Mouse (Mus musculus) heart, embryonic 15.5 days (tissue): ENCODE results near the gene Alkbh4. TPM values are rescaled to one million over a fixed set of nuclear protein-coding genes. Genes with fewer than 3 reads are reported as not detected.
A peak's percentile ranks its signal among the peaks of the same experiment; 100 is the strongest.
"Not testable (repeated sequence)": the region's sequence is repeated elsewhere in the genome, so short reads cannot be mapped to it uniquely, and the experiment has no call there.

Source experiments
- ATAC-seq: fragments of 200-750 bp; cut with Nextera tagmentation; replicated peaks from 2 replicates; pipeline ENCODE4 v1.8.0; 2017; ENCODE audit warnings: low read depth, moderate TSS enrichment; ENCODE audit not compliant: insufficient number of reproducible peaks, insufficient read depth, low FRiP score
- H3K27ac ChIP-seq: fragments of 300-500 bp; sonication (generic); 2 replicates; pipeline ENCODE4 v1.5.1; 2015; ENCODE audit warnings: mild to moderate bottlenecking, inconsistent platforms
- H3K27me3 ChIP-seq: fragments of 300-500 bp; sonication (generic); 2 replicates; pipeline ENCODE4 v1.6.1; 2015; ENCODE audit warnings: inconsistent platforms
- H3K36me3 ChIP-seq: fragments of 300-500 bp; sonication (generic); 2 replicates; pipeline ENCODE4 v1.6.1; 2015; ENCODE audit warnings: mild to moderate bottlenecking, inconsistent platforms
- H3K4me1 ChIP-seq: fragments of 300-500 bp; sonication (generic); replicated peaks from 2 replicates; pipeline ENCODE4 v1.6.1; 2015; ENCODE audit warnings: inconsistent platforms
- H3K4me2 ChIP-seq: fragments of 300-500 bp; sonication (generic); 2 replicates; pipeline ENCODE4 v1.6.1; 2015; ENCODE audit warnings: inconsistent platforms, mild to moderate bottlenecking, moderate library complexity
- H3K4me3 ChIP-seq: fragments of 300-500 bp; sonication (generic); 2 replicates; pipeline ENCODE4 v1.5.1; 2015; ENCODE audit warnings: mild to moderate bottlenecking, inconsistent platforms
- H3K9ac ChIP-seq: fragments of 300-500 bp; sonication (generic); 2 replicates; pipeline ENCODE4 v1.6.1; 2015; ENCODE audit warnings: mild to moderate bottlenecking, inconsistent platforms
- H3K9me3 ChIP-seq: fragments of 300-500 bp; sonication (generic); replicated peaks from 2 replicates; pipeline ENCODE4 v1.6.1; 2016; ENCODE audit warnings: inconsistent platforms
- WGBS: fragments of 180-500 bp; shearing (Covaris S2); methylation state at CpG from one replicate; pipeline ENCODE4 v1.1.7; 2015; ENCODE audit warnings: mixed read lengths; 5-methylcytosine and 5-hydroxymethylcytosine counted together
- polyA plus RNA-seq: library from polyadenylated mRNA; unstranded; fragments of >200 nt; fragmentation: Nextera tagmentation; extraction: Ambion mirVana; gene quantifications from 2 replicates; pipeline ENCODE4 v1.2.1, GENCODE M21; 2015

The Alkbh4 gene
- polyA plus RNA-seq, 1 experiment from 2014 or later = 10.2 TPM

DNA sequence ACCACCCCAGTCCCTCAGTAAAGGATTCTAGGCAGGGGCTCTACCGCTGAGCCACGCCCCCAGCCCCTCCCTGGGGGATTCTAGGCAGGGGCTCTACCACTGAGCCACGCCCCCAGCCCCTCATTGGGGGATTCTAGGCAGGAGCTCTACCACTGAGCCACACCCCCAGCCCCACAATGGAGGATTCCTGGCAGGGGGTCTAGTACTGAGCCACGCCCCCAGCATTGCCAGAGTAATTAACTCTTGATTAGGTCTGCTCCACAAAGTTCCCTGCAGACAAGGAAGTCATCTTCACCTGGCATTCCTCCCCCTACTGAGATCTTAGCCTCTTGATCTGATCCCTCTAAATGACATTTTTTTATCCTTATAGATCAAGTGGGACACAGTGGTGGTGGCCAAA lies 22.4 kb upstream of the Alkbh4 start:
- H3K9ac ChIP-seq, H3K9me3 ChIP-seq, H3K4me3 ChIP-seq, H3K27me3 ChIP-seq, H3K4me2 ChIP-seq, H3K27ac ChIP-seq, H3K36me3 ChIP-seq, ATAC-seq: not testable (repeated sequence)
- H3K4me1 ChIP-seq = peaks cover 20% of the 10 kb centered on the region
- WGBS = 41% methylated on average over 4 of the region's 4 CpGs

DNA sequence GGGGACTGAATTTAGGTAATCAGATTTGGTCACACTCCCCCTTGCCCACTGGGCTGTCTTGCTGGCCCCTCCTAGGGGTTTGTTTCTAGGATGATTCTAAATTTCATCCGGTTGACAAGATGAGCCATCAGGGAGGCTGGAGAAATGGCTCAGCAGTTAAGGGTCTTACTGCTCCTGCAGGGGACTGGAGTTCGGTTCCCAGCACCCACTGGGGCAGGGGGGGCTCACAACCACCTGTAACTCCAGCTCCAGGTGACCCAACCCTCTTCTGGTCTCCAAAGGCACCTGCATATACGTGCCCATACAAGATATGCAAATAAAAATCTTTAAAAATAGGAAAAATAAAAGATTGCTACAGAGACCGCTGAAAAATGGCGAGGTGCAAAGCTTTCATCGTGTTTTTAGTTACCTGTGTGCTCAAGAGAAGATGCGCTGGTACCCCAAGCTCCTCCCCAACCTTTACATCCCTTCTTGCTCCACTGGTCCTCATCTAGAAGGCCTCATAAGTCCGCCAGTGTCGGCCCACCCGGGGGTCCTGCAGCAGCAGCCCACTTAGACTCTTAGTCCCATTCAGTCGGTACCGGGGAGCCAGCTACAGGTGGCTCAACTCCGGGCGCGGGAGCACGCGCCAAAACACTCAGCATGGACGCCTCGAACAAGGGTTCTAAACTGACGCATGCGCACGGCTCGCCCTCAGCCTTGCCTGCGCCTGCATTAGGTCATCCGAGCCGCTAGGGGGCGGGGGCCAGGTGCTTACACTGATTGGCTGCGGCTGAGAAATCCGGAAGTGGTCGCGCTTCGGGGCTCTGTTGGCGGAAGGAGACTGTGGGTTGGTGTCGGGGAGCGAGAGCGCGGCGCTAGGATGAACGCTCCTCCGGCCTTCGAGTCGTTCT lies 19.8 kb upstream of the Alkbh4 start, which contains the start of gene Polr2j:
Polr2j (plus strand) TSS at position 741 of the 893 bp plus-strand sequence.
- WGBS = 3% methylated on average over 42 of the region's 42 CpGs
- Histone ChIP-seq H3K4me1 (peaks cover 21% of the 10 kb centered on the region), H3K27me3 (no peaks in the 10 kb centered on the region), H3K9ac (peak within 1 kb of the TSS; percentile 86), H3K4me2 (peak within 1 kb of the TSS; percentile 95), H3K4me3 (peak within 1 kb of the TSS; percentile 98), H3K27ac (peak within 1 kb of the TSS; percentile 66), H3K9me3 (no peaks in the 10 kb centered on the region), H3K36me3 (peaks cover 12% of the 10 kb centered on the region; the same call in 1 of the 2 replicates)
- peak; percentile 94 for ATAC-seq

DNA sequence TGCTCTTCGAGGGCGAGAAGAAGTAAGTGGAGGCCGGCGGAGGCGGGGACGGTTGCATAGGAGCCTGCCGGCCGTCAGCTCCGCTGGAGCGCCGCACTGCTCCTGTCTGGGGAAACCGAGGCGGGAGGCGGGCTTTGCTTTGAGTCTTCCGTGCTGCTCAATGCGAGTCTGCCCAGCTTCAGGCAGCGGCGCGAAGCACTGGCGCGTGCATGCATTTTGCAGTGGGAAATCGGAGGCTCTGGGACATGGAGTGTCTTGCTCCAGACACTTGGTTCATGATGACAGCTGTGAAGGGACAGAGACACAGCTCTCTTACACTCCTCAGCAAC lies 19.2 kb upstream of the Alkbh4 start:
- Histone ChIP-seq H3K9me3 (no peaks in the 10 kb centered on the region), H3K4me2 (peak overlapping the region; percentile 95), H3K36me3 (peaks cover 14% of the 10 kb centered on the region; the same call in 1 of the 2 replicates), H3K4me1 (peaks cover 21% of the 10 kb centered on the region), H3K27ac (peak overlapping the region; percentile 66), H3K27me3 (no peaks in the 10 kb centered on the region), H3K4me3 (peak overlapping the region; percentile 98), H3K9ac (peak overlapping the region; percentile 86)
- under 1% methylated on average over 22 of the region's 22 CpGs for WGBS
- ATAC-seq = peak; percentile 20; the same call in 1 of the 2 replicates

DNA sequence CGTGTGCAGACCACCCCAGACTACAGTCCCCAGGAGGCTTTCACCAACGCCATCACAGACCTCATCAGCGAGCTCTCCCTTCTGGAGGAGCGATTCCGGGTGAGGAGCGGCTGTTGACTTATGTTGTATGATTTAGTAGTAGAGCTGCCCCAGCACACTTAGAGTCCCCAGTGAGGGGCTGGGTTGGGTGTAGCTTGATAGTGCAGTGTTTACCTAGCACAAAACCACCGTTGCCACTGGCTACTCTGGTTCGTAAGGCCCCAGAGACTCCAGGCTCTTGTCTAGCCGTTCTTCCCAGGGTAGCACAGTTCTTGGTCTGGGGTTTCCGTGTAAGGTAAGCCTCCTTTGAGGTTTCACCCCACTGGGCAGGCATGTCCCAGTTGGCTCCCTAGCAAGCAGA lies 13.8 kb upstream of the Alkbh4 start:
- H3K36me3 ChIP-seq = peaks cover 47% of the 10 kb centered on the region
- H3K4me1 ChIP-seq = peaks cover 13% of the 10 kb centered on the region
- no peak overlapping the region for H3K9ac ChIP-seq
- H3K27ac ChIP-seq = no peak overlapping the region
- no peak overlapping the region for H3K4me2 ChIP-seq
- H3K27me3 ChIP-seq = no peaks in the 10 kb centered on the region
- ATAC-seq = no peak
- no peaks in the 10 kb centered on the region for H3K9me3 ChIP-seq
- no peak overlapping the region for H3K4me3 ChIP-seq
- 84% methylated on average over 10 of the region's 10 CpGs for WGBS

DNA sequence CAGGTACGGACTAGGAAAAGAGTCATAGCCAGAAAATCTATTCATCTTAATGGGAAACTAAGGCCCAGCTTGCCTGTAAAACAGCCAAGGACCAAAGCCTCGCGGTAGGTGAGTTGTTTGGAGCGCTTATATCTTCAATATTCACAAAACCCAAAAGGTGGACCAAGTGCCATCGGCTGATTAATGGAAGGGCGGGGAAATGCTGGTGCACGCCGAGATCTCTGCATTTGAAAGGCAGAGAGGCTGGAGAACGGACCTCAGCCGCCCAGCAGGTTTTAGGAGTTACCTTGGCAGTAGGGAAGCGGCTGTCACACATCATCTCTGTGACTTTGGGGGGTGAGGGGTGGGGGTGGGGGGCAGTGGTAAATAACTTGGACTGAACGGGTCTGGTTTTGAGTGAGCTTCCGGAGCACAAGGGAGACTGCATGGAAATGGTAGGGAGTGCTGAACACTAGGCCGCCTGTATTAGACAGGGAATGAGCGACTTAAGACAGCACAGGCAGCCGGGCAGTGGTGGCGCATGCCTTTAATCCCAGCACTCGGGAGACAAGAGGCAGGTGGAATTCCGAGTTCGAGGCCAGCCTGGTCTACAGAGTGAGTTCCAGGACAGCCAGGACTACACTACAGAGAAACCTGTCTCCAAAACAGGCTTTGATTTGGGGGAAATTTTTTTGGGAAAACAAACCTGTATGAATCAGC lies 495 bp downstream of the Alkbh4 start:
- peak overlapping the region; percentile 70 for H3K4me3 ChIP-seq
- H3K9ac ChIP-seq = peak overlapping the region; percentile 62
- no peaks in the 10 kb centered on the region for H3K9me3 ChIP-seq
- peak overlapping the region; percentile 49 for H3K27ac ChIP-seq
- no peaks in the 10 kb centered on the region for H3K27me3 ChIP-seq
- peaks cover 35% of the 10 kb centered on the region for H3K36me3 ChIP-seq
- peak overlapping the region; percentile 79 for H3K4me2 ChIP-seq
- WGBS = 5% methylated on average over 20 of the region's 20 CpGs
- no peak for ATAC-seq
- H3K4me1 ChIP-seq = peaks cover 18% of the 10 kb centered on the region

DNA sequence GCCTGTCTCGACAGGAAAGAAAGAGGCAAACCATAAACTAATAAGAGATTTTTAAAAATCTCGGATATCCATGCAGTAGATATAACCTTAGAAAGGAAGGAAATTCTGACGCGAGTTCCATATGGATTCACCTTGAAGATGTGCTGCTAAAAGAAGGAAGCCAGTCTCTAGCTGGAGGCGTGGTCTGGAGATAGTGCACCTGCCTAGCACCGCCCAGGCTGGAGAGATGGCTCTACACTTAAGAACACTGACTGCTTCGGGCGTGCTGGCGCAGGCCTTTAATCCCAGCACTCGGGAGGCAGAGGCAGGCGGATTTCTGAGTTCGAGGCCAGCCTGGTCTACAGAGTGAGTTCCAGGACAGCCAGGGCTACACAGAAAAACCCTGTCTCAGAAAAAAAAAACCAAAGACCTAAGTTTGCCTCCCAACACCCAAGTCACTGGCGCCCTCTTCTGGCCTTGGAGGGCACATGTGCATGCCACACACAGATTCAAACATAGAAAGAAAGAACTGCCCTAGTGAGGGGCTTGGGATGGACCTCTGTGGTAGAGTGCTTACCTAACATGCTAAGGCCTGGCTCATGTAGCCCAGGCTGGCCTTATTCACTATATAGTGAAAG lies 1.8 kb downstream of the Alkbh4 start:
- Histone ChIP-seq H3K27ac (no peak overlapping the region), H3K27me3 (no peaks in the 10 kb centered on the region), H3K4me2 (no peak overlapping the region), H3K9ac (no peak overlapping the region), H3K9me3 (no peaks in the 10 kb centered on the region), H3K4me1 (peaks cover 18% of the 10 kb centered on the region), H3K36me3 (peaks cover 33% of the 10 kb centered on the region), H3K4me3 (no peak overlapping the region)
- ATAC-seq = no peak
- WGBS = 74% methylated on average over 13 of the region's 13 CpGs

DNA sequence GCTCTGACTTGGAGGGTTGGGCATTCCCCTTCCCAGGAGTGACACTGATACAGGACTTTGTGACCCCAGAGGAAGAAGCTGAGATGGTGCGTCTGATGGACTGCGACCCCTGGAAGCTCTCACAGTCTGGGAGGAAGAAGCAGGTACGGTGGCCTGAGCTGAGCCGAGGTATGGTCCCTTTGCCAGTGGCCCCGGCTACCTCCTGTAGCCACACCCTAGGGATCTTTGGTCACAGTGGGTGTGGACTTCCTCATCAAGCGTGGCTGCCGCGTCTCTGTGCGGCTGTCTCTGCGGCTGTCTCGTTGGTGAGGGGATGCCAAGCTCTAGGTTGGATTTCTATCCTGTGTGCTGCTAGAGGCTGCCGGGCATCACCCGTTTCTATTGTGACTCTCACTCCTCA lies 3.4 kb downstream of the Alkbh4 start:
- Histone ChIP-seq H3K27me3 (no peaks in the 10 kb centered on the region), H3K4me3 (no peak overlapping the region), H3K9ac (no peak overlapping the region), H3K9me3 (no peaks in the 10 kb centered on the region), H3K4me1 (peaks cover 18% of the 10 kb centered on the region), H3K36me3 (peaks cover 31% of the 10 kb centered on the region), H3K27ac (no peak overlapping the region), H3K4me2 (no peak overlapping the region)
- no peak for ATAC-seq
- WGBS = 93% methylated on average over 13 of the region's 13 CpGs

DNA sequence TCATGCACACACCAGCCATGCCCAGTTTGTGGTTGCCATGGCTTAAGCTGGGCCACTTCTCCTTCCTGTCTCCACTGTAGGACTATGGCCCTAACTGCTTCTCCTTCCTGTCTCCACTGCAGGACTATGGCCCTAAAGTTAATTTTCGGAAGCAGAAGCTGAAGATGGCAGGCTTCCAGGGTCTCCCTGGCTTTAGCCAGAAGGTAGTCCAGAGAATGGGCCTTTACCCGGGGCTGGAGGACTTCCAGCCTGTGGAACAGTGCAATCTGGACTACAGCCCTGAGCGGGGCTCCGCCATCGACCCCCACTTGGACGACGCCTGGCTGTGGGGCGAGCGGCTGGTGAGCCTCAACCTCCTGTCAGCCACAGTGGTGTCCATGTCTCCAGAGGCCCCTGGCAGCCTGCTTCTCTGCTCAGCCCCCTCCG lies 4.1 kb downstream of the Alkbh4 start:
- Histone ChIP-seq H3K4me1 (peaks cover 14% of the 10 kb centered on the region), H3K27me3 (no peaks in the 10 kb centered on the region), H3K9me3 (no peaks in the 10 kb centered on the region), H3K4me2 (no peak overlapping the region), H3K4me3 (no peak overlapping the region), H3K36me3 (peaks cover 31% of the 10 kb centered on the region), H3K9ac (no peak overlapping the region), H3K27ac (no peak overlapping the region)
- ATAC-seq = no peak
- 85% methylated on average over 10 of the region's 10 CpGs for WGBS

DNA sequence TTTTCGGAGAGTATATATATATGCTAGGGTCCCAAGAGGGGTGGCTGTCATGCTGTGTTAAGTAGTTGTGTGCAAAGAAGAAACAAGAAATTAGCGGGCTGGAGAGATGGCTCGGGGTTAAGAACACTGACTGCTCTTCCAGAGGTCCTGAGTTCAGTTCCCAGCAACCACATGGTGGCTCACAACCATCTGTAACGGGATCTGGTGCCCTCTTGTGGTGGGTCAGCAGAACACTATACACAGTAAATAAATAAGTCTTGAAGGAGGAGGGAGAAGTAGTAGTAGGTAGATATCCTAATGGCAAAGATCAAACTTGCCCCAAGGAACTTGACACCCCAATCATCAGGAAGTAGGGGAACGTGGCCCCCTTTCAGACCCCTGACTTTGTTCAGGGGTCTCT lies 6.8 kb downstream of the Alkbh4 start:
- Histone ChIP-seq H3K9ac (no peak overlapping the region), H3K36me3 (peaks cover 31% of the 10 kb centered on the region), H3K9me3 (no peaks in the 10 kb centered on the region), H3K4me3 (no peak overlapping the region), H3K27me3 (no peaks in the 10 kb centered on the region), H3K4me1 (0 out of 2 replicates have a peak, but pooled peaks cover under 1% of the 10 kb centered on the region), H3K27ac (no peak overlapping the region), H3K4me2 (no peak overlapping the region)
- 85% methylated on average over 5 of the region's 5 CpGs for whole genome bisulfite sequencing
- ATAC-seq = no peak

DNA sequence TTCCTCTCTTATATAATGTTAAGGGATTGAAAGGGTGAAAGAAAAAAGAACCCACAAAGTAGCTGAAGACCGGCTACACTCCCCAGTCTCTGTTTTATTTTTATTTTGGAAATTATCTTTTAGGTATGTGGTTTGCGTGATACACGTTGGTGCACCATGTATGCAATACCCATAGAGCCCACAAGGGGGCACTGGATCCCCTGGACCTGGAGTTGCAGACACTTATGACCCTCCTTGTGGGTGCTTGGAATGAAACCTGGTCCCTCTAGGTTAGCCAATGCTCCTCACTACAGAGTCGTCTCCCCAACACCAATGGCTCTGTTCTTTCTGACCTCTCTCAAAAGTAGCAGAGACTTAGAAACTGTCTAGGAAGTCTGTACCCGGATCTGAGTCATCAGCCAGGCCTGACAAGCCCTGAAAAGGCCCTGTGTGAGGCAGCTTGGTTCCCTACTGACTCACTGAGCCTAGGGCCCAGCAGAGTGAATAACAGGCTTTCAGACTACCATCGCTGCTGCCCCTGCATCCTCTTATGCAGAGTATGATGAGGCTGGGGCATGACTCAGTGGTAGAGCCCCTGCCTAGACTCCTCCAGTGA lies 7.3 kb downstream of the Alkbh4 start:
- Histone ChIP-seq H3K27ac (no peak overlapping the region), H3K4me1 (no peaks in the 10 kb centered on the region), H3K9me3 (no peaks in the 10 kb centered on the region), H3K27me3 (no peaks in the 10 kb centered on the region), H3K4me3 (no peak overlapping the region), H3K4me2 (no peak overlapping the region), H3K36me3 (peaks cover 31% of the 10 kb centered on the region), H3K9ac (no peak overlapping the region)
- WGBS = 86% methylated on average over 6 of the region's 6 CpGs
- ATAC-seq = no peak
